In the genomic region with DNA sequence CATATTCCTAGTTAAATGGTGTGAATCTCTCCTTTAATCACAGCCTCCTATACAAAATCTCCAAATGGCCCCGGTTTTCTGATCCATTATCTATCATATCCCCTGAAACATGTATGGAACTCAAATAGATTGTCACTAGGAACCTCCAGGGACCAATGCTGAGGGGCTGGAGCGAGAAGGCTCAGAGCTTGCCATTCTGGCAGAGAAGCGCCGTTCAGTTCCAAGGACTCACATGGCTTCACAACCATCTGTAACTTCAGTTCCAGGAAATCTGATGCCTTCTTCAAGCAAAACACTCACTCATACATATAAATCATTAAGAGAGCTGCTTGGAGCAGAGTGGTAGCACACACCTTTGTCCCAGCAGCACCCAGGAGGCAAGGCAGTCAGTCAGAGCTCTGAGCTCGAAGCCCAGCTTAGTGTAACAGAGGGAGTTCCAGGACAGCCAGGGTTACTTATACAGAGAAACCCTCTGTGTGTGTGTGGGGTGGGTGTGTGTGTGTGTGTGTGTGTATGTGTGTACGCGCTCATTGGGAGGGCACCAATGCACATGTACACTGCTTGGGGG, we compare ENCODE assay signal across 21 mouse cellular contexts. TPM values are rescaled to one million over a fixed set of nuclear protein-coding genes. Genes with fewer than 3 reads are reported as not detected.
DNase-seq lines count a peak whose midpoint lies in the region; ATAC-seq and TF ChIP-seq lines count a peak whose summit lies in the region.
"Had no signal": no experiment of that assay in that cellular context is flagged by ENCODE, and none has a peak within 500 bp of the region (broad histone marks: within the 10 kb centered on the region; RNA-seq: fewer than 3 reads in every experiment).

No protein-coding gene starts in this region.

- H3K27ac ChIP-seq in midbrain, embryonic 10.5 days (replicated peaks) = peak overlapping the region; percentile 55
- H3K27ac ChIP-seq in midbrain, embryonic 13.5 days = no peak overlapping the region
- peak overlapping the region; percentile 41 for H3K27ac ChIP-seq in kidney, embryonic 15.5 days
- H3K27ac ChIP-seq in layer of hippocampus, adult 2 months = no peak overlapping the region
- H3K27ac ChIP-seq: heart, embryonic 15.5 days; hindbrain, embryonic 13.5 days had no signal

- no peak overlapping the region for H3K4me3 ChIP-seq in midbrain, embryonic 10.5 days
- no peak overlapping the region for H3K4me3 ChIP-seq in midbrain, embryonic 13.5 days (replicated peaks)
- no peak overlapping the region for H3K4me3 ChIP-seq in kidney, embryonic 15.5 days (replicated peaks)
- no peak overlapping the region for H3K4me3 ChIP-seq in layer of hippocampus, adult 2 months
- H3K4me3 ChIP-seq: heart, embryonic 15.5 days; hindbrain, embryonic 13.5 days had no signal

- H3K4me1 ChIP-seq in midbrain, embryonic 10.5 days = peaks cover 83% of the 10 kb centered on the region
- H3K4me1 ChIP-seq in midbrain, embryonic 13.5 days (replicated peaks) = peaks cover 11% of the 10 kb centered on the region; the same call in 1 of the 2 replicates
- H3K4me1 ChIP-seq in kidney, embryonic 15.5 days = peaks cover 53% of the 10 kb centered on the region

- intact Hi-C loops in left cerebral cortex, postnatal 10 days (cut with DNase I) = no loop called here

- no peak overlapping the region for H3K9ac ChIP-seq in midbrain, embryonic 13.5 days (replicated peaks)
- no peak overlapping the region for H3K9ac ChIP-seq in kidney, embryonic 15.5 days
- H3K9ac ChIP-seq: heart, embryonic 15.5 days; hindbrain, embryonic 13.5 days; liver, postnatal 0 days had no signal

- ATAC-seq in midbrain, embryonic 13.5 days = no peak
- peak; percentile 31; the same call in 1 of the 2 replicates for ATAC-seq in kidney, embryonic 15.5 days (replicated peaks; ENCODE audit: low FRiP score)
- ATAC-seq: activated CD4-positive, CD25-positive, alpha-beta regulatory T cell, adult 4 months; forebrain, embryonic 14.5 days; intestine, postnatal 0 days; liver, postnatal 0 days had no signal

- 79% methylated on average over 7 of the region's 7 CpGs for WGBS in midbrain, embryonic 10.5 days
- 73% methylated on average over 7 of the region's 7 CpGs for WGBS in midbrain, embryonic 13.5 days
- WGBS in kidney, embryonic 15.5 days = 49% methylated on average over 7 of the region's 7 CpGs

- H3K9me3 ChIP-seq in midbrain, embryonic 10.5 days (replicated peaks) = no peaks in the 10 kb centered on the region
- no peaks in the 10 kb centered on the region for H3K9me3 ChIP-seq in midbrain, embryonic 13.5 days
- no peaks in the 10 kb centered on the region for H3K9me3 ChIP-seq in kidney, embryonic 15.5 days (replicated peaks)
- H3K9me3 ChIP-seq: heart, embryonic 15.5 days; hindbrain, embryonic 13.5 days had no signal

- H3K4me2 ChIP-seq in midbrain, embryonic 13.5 days (replicated peaks) = no peak overlapping the region
- no peak overlapping the region for H3K4me2 ChIP-seq in kidney, embryonic 15.5 days
- H3K4me2 ChIP-seq: heart, embryonic 15.5 days; hindbrain, embryonic 13.5 days had no signal

- peaks cover 6% of the 10 kb centered on the region; the same call in 1 of the 2 replicates for H3K36me3 ChIP-seq in midbrain, embryonic 10.5 days
- H3K36me3 ChIP-seq in midbrain, embryonic 13.5 days = no peaks in the 10 kb centered on the region
- H3K36me3 ChIP-seq in kidney, embryonic 15.5 days = no peaks in the 10 kb centered on the region
- H3K36me3 ChIP-seq: heart, embryonic 15.5 days; hindbrain, embryonic 13.5 days had no signal

- peak; percentile 11 to 23 for DNase-seq in heart, adult 18-20 months
- no peak for DNase-seq in heart, adult 11 months
- DNase-seq in midbrain, embryonic 10.5 days (ENCODE audit: low spot score) = no peak
- DNase-seq in skeletal muscle tissue, adult 2 months (ENCODE audit: low read depth, low spot score) = peak; percentile 31
- DNase-seq in layer of hippocampus, adult 2 months (ENCODE audit: low spot score in 2 of 2) = no peak
- no peak for DNase-seq in left cerebral cortex, postnatal 10 days (ENCODE audit: extremely low spot score in 1 of 2, low spot score in 2 of 2)
- DNase-seq: cerebellum, postnatal 36 days; layer of hippocampus, postnatal 36 days; left cerebral cortex, postnatal 4 days; liver, postnatal 0 days; lung, postnatal 4 days; midbrain, embryonic 14.5 days had no signal

- TF ChIP-seq CTCF in layer of hippocampus, adult 2 months (conservative IDR thresholded peaks at IDR 0.05) = no peak

- no peaks in the 10 kb centered on the region for H3K27me3 ChIP-seq in midbrain, embryonic 10.5 days (ENCODE audit: low read depth, poor library complexity, severe bottlenecking)
- peaks cover 2% of the 10 kb centered on the region; the same call in 1 of the 2 replicates for H3K27me3 ChIP-seq in midbrain, embryonic 13.5 days
- no peaks in the 10 kb centered on the region for H3K27me3 ChIP-seq in kidney, embryonic 15.5 days
- H3K27me3 ChIP-seq: heart, embryonic 15.5 days; hindbrain, embryonic 13.5 days had no signal

RNA-seq across cellular contexts. Expression of a gene that starts 23.6 kb away (rescaled TPM):
- total RNA-seq in heart, adult 18-20 months (2021) = not detected
- polyA plus RNA-seq in midbrain, embryonic 10.5 days (2016; fragmentation: Nextera tagmentation; extraction: Ambion mirVana) = 0.91 and 0.98 TPM in 2 replicates
- polyA plus RNA-seq in midbrain, embryonic 13.5 days (2015; fragmentation: Nextera tagmentation; extraction: Ambion mirVana) = not detected in 2 replicates
- 0.58 and 0.62 TPM in 2 replicates for polyA plus RNA-seq in kidney, embryonic 15.5 days (2015; fragmentation: Nextera tagmentation; extraction: Ambion mirVana)
- total RNA-seq in layer of hippocampus, adult 2 months (2021) = not detected
- total RNA-seq in left cerebral cortex, postnatal 10 days (2021) = not detected
- total RNA-seq: layer of hippocampus, postnatal 36 days; left cerebral cortex, postnatal 4 days had no signal
- polyA plus RNA-seq: activated CD4-positive, CD25-positive, alpha-beta regulatory T cell, adult 4 months; forebrain, embryonic 14.5 days; gonadal fat pad, adult 2 months; intestine, postnatal 0 days; liver, postnatal 0 days; midbrain, embryonic 14.5 days; spleen, adult 2 months had no signal

RNA-seq across cellular contexts. Expression of a gene that starts 25.1 kb away (rescaled TPM):
- not detected for total RNA-seq in heart, adult 18-20 months (2021)
- 4.3 and 6.8 TPM in 2 replicates for polyA plus RNA-seq in midbrain, embryonic 10.5 days (2016; fragmentation: Nextera tagmentation; extraction: Ambion mirVana)
- 0.30 and 0.32 TPM in 2 replicates for polyA plus RNA-seq in midbrain, embryonic 13.5 days (2015; fragmentation: Nextera tagmentation; extraction: Ambion mirVana)
- 0.87 and 1.00 TPM in 2 replicates for polyA plus RNA-seq in kidney, embryonic 15.5 days (2015; fragmentation: Nextera tagmentation; extraction: Ambion mirVana)
- total RNA-seq in layer of hippocampus, adult 2 months (2021) = 1 to 10 TPM; 1.3 to 1.4 TPM
- total RNA-seq in left cerebral cortex, postnatal 10 days (2021) = under 1 TPM; 0.26 TPM
- polyA plus RNA-seq: gonadal fat pad, adult 2 months had no signal

RNA-seq across cellular contexts. Expression of a gene that starts 34.4 kb away (rescaled TPM):
- total RNA-seq in heart, adult 18-20 months (2021) = not detected
- polyA plus RNA-seq in midbrain, embryonic 10.5 days (2016; fragmentation: Nextera tagmentation; extraction: Ambion mirVana) = not detected in 2 replicates
- polyA plus RNA-seq in midbrain, embryonic 13.5 days (2015; fragmentation: Nextera tagmentation; extraction: Ambion mirVana) = not detected in 2 replicates
- polyA plus RNA-seq in kidney, embryonic 15.5 days (2015; fragmentation: Nextera tagmentation; extraction: Ambion mirVana) = 0.55 and 0.78 TPM in 2 replicates
- not detected for total RNA-seq in layer of hippocampus, adult 2 months (2021)
- not detected for total RNA-seq in left cerebral cortex, postnatal 10 days (2021)
- total RNA-seq: layer of hippocampus, postnatal 36 days; left cerebral cortex, postnatal 4 days had no signal
- polyA plus RNA-seq: forebrain, embryonic 14.5 days; heart, embryonic 15.5 days; hindbrain, embryonic 13.5 days; liver, postnatal 0 days; midbrain, embryonic 14.5 days had no signal

Comparison
In these comparisons a context has a peak if more than half of its experiments do, and no peak if none do; other contexts are left out.
1. DNase-seq: peak in heart, adult 18-20 months (2 of 2) and skeletal muscle tissue, adult 2 months (single experiment); none in heart, adult 11 months (single experiment), midbrain, embryonic 10.5 days (single experiment), layer of hippocampus, adult 2 months (0 of 2) and left cerebral cortex, postnatal 10 days (0 of 2).
2. H3K27ac ChIP-seq: peak in midbrain, embryonic 10.5 days (single experiment) and kidney, embryonic 15.5 days (single experiment); none in midbrain, embryonic 13.5 days (single experiment) and layer of hippocampus, adult 2 months (single experiment).